Mouse (Mus musculus): ENCODE results near the gene Aym1.
"Not testable (repeated sequence)": the region's sequence is repeated elsewhere in the genome, so short reads cannot be mapped to it uniquely, and the experiment has no call there.

Aym1 gene

GRCm38 (mm10) chr5:113357186-113357585 is at the start of gene Aym1:
Aym1 (plus strand) TSS chr5:113357294.
- DNase-seq (ENCODE audit: low read depth, low spot score), result no peak

GRCm38 (mm10) chr5:113309491-113310376 is 47.4 kb upstream of the Aym1 start:
- peak; percentile 80 for DNase-seq (ENCODE audit: low read depth, low spot score)

GRCm38 (mm10) chr5:113310377-113311003 is 46.6 kb upstream of the Aym1 start, which contains the start of gene Sgsm1:
Sgsm1 (minus strand) TSS chr5:113310786.
- peak; percentile 97 for DNase-seq (ENCODE audit: low read depth, low spot score)

GRCm38 (mm10) chr5:113313998-113314397 is 43.1 kb upstream of the Aym1 start:
- DNase-seq (ENCODE audit: low read depth, low spot score), result peak; percentile 93

- no peak for DNase-seq (ENCODE audit: low read depth, low spot score)
Observed at GRCm38 (mm10) chr5:113323784-113324638, 33.1 kb upstream of the Aym1 start.

GRCm38 (mm10) chr5:113329463-113329862 is 27.6 kb upstream of the Aym1 start:
- DNase-seq (ENCODE audit: low read depth, low spot score), result no peak

GRCm38 (mm10) chr5:113330202-113330601 is 26.9 kb upstream of the Aym1 start:
- no peak for DNase-seq (ENCODE audit: low read depth, low spot score)

GRCm38 (mm10) chr5:113332239-113332638 is 24.9 kb upstream of the Aym1 start:
- DNase-seq (ENCODE audit: low read depth, low spot score), result no peak

- no peak for DNase-seq (ENCODE audit: low read depth, low spot score)
Observed at GRCm38 (mm10) chr5:113332899-113333298, 24.2 kb upstream of the Aym1 start.

- no peak for DNase-seq (ENCODE audit: low read depth, low spot score)
Observed at GRCm38 (mm10) chr5:113334621-113335530, 22.2 kb upstream of the Aym1 start.

- peak; percentile 66 for DNase-seq (ENCODE audit: low read depth, low spot score)
Observed at GRCm38 (mm10) chr5:113335732-113336131, 21.4 kb upstream of the Aym1 start.

GRCm38 (mm10) chr5:113336281-113336680 is 20.8 kb upstream of the Aym1 start:
- DNase-seq (ENCODE audit: low read depth, low spot score), result no peak

- DNase-seq (ENCODE audit: low read depth, low spot score), result peak; percentile 60
Observed at GRCm38 (mm10) chr5:113344635-113345386, 12.3 kb upstream of the Aym1 start.

GRCm38 (mm10) chr5:113345781-113346180 is 11.3 kb upstream of the Aym1 start:
- DNase-seq (ENCODE audit: low read depth, low spot score), result no peak

- not testable (repeated sequence) for DNase-seq (ENCODE audit: low read depth, low spot score)
Observed at GRCm38 (mm10) chr5:113346651-113347050, 10.4 kb upstream of the Aym1 start.

- DNase-seq (ENCODE audit: low read depth, low spot score), result no peak
Observed at GRCm38 (mm10) chr5:113347593-113347992, 9.5 kb upstream of the Aym1 start.

GRCm38 (mm10) chr5:113348597-113348996 is 8.5 kb upstream of the Aym1 start:
- DNase-seq (ENCODE audit: low read depth, low spot score), result peak; percentile 64

GRCm38 (mm10) chr5:113349226-113349625 is 7.9 kb upstream of the Aym1 start:
- peak; percentile 77 for DNase-seq (ENCODE audit: low read depth, low spot score)

GRCm38 (mm10) chr5:113349810-113350209 is 7.3 kb upstream of the Aym1 start:
- DNase-seq (ENCODE audit: low read depth, low spot score), result no peak

- DNase-seq (ENCODE audit: low read depth, low spot score), result peak; percentile 59
Observed at GRCm38 (mm10) chr5:113351768-113352167, 5.3 kb upstream of the Aym1 start.
